Mouse (Mus musculus) hematopoietic multipotent progenitor cell, adult 10-12 weeks (in vitro differentiated cells): Measurements from ENCODE around the gene Pank2. TPM values are rescaled to one million over a fixed set of nuclear protein-coding genes. Genes with fewer than 3 reads are reported as not detected.

Experiments
- polyA plus RNA-seq: library from polyadenylated mRNA; stranded (reverse); fragments of >175 nt; gene quantifications from 2 replicates; pipeline ENCODE4 v1.2.3, GENCODE M21; 2012; ENCODE audit warnings: low replicate concordance

Pank2 gene
- 16.0 and 21.6 TPM in 2 replicates for polyA plus RNA-seq

DNA sequence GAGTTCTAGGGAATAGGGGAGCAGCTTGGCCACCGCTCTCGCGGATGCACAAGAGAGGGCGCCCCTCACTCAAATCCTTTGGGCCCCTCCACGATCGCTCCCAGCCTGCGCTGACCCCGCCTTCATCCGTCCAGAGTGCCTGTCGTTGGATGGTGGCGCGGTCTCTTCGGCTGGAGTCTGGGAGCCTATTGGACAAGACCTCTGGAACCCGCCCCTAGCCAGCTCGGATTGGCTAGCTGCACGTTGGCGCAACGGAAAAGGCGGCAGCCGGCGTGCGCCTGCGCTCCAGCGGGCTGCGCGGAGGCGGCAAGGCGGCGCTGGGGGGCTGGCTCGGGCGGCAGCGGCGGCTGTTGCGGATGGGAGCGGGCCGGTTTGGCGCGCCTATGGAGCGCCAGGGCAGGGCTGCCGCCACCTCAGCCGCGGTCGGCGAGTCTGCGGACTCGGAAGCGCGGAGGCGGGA, at the start of gene Pank2:
Gene Pank2, plus strand, starts transcription at position 283 of the 460 bp plus-strand sequence.

DNA sequence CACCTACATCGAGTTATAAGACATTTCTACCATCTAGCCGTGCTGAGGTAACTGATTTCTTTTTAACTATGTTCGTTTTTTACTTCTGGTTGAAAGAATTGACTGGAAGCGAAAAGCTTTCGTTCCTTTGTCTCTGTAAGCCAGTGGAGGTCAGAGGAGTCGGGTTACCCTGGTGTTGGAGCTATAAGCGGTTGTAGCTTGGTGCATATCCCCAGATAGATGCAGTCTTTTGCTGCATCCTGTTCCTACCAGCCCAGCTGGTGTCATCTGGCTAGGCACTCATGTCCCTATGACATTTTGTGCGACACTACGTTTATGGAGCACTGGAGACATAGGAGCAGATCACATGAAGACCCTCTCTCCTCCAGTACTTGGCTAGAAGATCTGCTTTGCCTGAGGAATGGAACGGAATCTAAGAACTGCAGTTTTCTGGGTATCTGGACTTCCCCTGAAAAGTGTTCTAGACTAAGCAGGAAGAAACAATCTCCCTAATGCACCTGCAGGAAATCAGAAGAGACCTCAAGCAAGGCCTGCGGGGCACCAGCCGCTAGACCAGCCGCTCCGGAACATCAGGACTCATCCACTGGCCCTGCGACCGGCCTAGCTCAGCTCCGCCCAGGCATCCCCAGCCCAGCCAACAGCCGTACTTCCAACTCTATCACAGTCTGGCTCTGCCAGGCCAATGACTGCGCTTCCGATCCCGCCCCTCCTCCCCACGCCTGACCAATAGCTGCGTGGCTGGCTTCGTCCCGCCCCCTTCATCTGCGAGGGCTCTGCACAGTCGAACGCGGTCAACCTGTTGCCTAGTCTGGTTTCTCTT, 28.8 kb upstream of the Pank2 start, which contains the start of gene Mavs:
Gene Mavs, plus strand, starts transcription at position 757 of the 820 bp plus-strand sequence.

Other genes with a start within 250 kb of the Pank2 start
- 4.7 and 9.8 TPM in 2 replicates for gene Gfra4, start 219.4 kb upstream of the Pank2 start, polyA plus RNA-seq
- gene Adam33, start 198.7 kb upstream of the Pank2 start, polyA plus RNA-seq = 0.42 and 0.55 TPM in 2 replicates
- 3.7 and 10.3 TPM in 2 replicates for gene Siglec1, start 175.7 kb upstream of the Pank2 start, polyA plus RNA-seq
- 0.31 and 0.95 TPM in 2 replicates for gene Hspa12b, start 135.2 kb upstream of the Pank2 start, polyA plus RNA-seq
- not detected in 2 replicates for gene Gm11037, start 129.0 kb upstream of the Pank2 start, polyA plus RNA-seq
- 38.0 and 88.3 TPM in 2 replicates for gene 1700037H04Rik, start 102.4 kb upstream of the Pank2 start, polyA plus RNA-seq
- 99.7 and 157 TPM in 2 replicates for gene Cenpb, start 82.4 kb upstream of the Pank2 start, polyA plus RNA-seq
- gene Cdc25b, start 75.5 kb upstream of the Pank2 start, polyA plus RNA-seq = 29.4 and 62.3 TPM in 2 replicates
- 1.3 and 1.8 TPM in 2 replicates for gene Spef1, start 75.2 kb upstream of the Pank2 start, polyA plus RNA-seq
- 1.7 and 23.3 TPM in 2 replicates for gene Ap5s1, start 55.4 kb upstream of the Pank2 start, polyA plus RNA-seq
- 7.7 and 16.5 TPM in 2 replicates for gene Mavs, start 28.4 kb upstream of the Pank2 start, polyA plus RNA-seq
- 1.8 and 3.1 TPM in 2 replicates for gene Rnf24, start 90.4 kb downstream of the Pank2 start, polyA plus RNA-seq
- gene Smox, start 229.0 kb downstream of the Pank2 start, polyA plus RNA-seq = 38.3 and 97.7 TPM in 2 replicates